Mouse (Mus musculus) neural tube, embryonic 14.5 days (tissue): Measurements from ENCODE around the gene Gm44511. TPM values are rescaled to one million over a fixed set of nuclear protein-coding genes. Genes with fewer than 3 reads are reported as not detected.
A peak's percentile ranks its signal among the peaks of the same experiment; 100 is the strongest.
"Not testable (repeated sequence)": the region's sequence is repeated elsewhere in the genome, so short reads cannot be mapped to it uniquely, and the experiment has no call there.

Experiments used
- ATAC-seq: fragments of 200-750 bp; cut with Nextera tagmentation; 2 replicates; pipeline ENCODE4 v1.8.0; 2017; ENCODE audit warnings: low read depth, mild to moderate bottlenecking, moderate TSS enrichment, moderate library complexity
- H3K27ac ChIP-seq: fragments of 300-500 bp; sonication (generic); 2 replicates; pipeline ENCODE4 v1.5.1; 2014; ENCODE audit warnings: low read depth, mild to moderate bottlenecking, control low read depth, low read length, moderate library complexity, mixed read lengths
- H3K27me3 ChIP-seq: fragments of 300-500 bp; sonication (generic); 2 replicates; pipeline ENCODE4 v1.6.1; 2014; ENCODE audit warnings: low read length; ENCODE audit not compliant: control insufficient read depth, insufficient read depth
- H3K36me3 ChIP-seq: fragments of 300-500 bp; sonication (generic); 2 replicates; pipeline ENCODE4 v1.6.1; 2014; ENCODE audit warnings: low read length, mixed read lengths; ENCODE audit not compliant: control insufficient read depth, insufficient read depth
- H3K4me1 ChIP-seq: fragments of 300-500 bp; sonication (generic); 2 replicates; pipeline ENCODE4 v1.6.1; 2014; ENCODE audit warnings: low read length; ENCODE audit not compliant: control insufficient read depth, insufficient read depth
- H3K4me2 ChIP-seq: fragments of 300-500 bp; sonication (generic); 2 replicates; pipeline ENCODE4 v1.6.1; 2014; ENCODE audit warnings: mild to moderate bottlenecking, low read depth, low read length, control low read depth
- H3K4me3 ChIP-seq: fragments of 300-500 bp; sonication (generic); 2 replicates; pipeline ENCODE4 v1.5.1; 2014; ENCODE audit warnings: low read depth, low read length, control low read depth, mixed read lengths
- H3K9ac ChIP-seq: fragments of 300-500 bp; sonication (generic); replicated peaks from 2 replicates; pipeline ENCODE4 v1.6.1; 2014; ENCODE audit warnings: low read depth, mild to moderate bottlenecking, control low read depth, low read length, mixed read lengths
- H3K9me3 ChIP-seq: fragments of 300-500 bp; sonication (generic); 2 replicates; pipeline ENCODE4 v1.6.1; 2016; ENCODE audit warnings: low read length; ENCODE audit not compliant: control insufficient read depth
- WGBS: fragments of 180-500 bp; shearing (Covaris S2); extraction: QIAGEN DNeasy Blood & Tissue Kit; methylation state at CpG from one replicate; pipeline ENCODE4 v1.1.7; 2014; 5-methylcytosine and 5-hydroxymethylcytosine counted together
- polyA plus RNA-seq: library from polyadenylated mRNA; unstranded; fragments of >200 nt; fragmentation: Nextera tagmentation; extraction: Ambion mirVana; gene quantifications from 2 replicates; pipeline ENCODE4 v1.2.1, GENCODE M21; 2014

Gm44511 gene
- polyA plus RNA-seq, 1 experiment from 2014 or later = not detected

DNA sequence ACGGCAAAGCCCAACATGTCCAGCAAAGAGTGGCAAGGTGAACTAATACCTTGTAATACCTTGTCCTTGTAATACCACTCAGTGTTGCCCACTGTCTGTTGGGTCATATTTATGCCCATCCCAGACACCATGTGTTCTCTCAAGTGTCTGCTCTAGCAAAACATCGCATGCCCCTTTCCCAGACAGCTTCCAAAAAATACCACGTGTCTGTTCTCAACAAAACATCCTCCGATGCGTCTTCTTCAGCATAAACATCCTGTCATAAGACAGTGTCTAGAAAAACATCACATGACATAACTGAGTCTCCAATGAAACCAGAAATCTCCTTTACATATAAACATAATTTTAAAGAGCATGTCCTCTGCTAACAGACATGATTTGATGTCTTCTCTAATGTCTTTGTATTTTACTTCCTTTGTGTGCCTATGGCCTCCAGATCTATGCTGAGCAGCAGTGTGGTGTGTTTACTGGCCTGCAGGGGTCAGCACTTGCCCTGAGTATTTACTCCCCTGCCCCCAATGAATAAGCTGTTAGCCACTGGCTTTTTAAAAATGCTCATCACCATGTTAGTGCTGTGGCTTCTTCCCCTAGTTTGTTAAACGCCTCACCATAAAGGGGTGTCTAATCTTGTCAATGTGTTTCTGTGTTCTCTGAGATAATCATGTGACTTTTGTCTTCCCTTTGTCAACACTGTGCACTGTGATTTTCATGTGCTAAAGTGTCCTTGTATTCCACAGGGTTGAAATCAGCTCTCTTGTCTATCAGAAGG lies 59.4 kb downstream of the Gm44511 start:
- ATAC-seq = peak; percentile 25; the same call in 1 of the 2 replicates
- not testable (repeated sequence) for H3K27me3 ChIP-seq, H3K9me3 ChIP-seq, H3K4me2 ChIP-seq, H3K4me1 ChIP-seq, H3K9ac ChIP-seq, H3K4me3 ChIP-seq, H3K27ac ChIP-seq, H3K36me3 ChIP-seq
- 62% methylated on average over 6 of the region's 6 CpGs for WGBS

DNA sequence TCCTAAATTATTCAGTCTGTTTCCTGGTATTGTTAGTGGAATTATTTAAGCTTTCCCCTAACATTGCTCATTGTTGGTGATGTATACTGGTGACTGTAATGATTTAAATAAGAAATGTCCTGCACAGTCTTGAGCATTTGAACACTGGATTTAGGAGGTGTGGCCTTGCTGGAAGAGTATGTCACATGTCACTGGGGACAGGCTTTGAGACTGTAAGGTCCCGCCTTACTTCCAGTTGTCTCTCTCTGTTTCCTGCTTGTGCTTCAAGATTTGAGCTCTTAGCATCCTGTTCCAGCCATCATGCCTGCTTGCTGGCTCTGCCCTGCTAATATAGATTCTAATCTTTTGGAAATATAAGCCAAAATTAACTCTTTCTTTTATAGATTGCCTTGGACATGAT lies 60.9 kb downstream of the Gm44511 start:
- Histone ChIP-seq H3K9ac (no peak overlapping the region), H3K4me1 (no peaks in the 10 kb centered on the region), H3K4me2 (no peak overlapping the region), H3K27ac (no peak overlapping the region), H3K27me3 (no peaks in the 10 kb centered on the region), H3K9me3 (no peaks in the 10 kb centered on the region), H3K36me3 (no peaks in the 10 kb centered on the region), H3K4me3 (no peak overlapping the region)
- ATAC-seq = no peak
- WGBS = 92% methylated on average over 1 of the region's 1 CpGs

DNA sequence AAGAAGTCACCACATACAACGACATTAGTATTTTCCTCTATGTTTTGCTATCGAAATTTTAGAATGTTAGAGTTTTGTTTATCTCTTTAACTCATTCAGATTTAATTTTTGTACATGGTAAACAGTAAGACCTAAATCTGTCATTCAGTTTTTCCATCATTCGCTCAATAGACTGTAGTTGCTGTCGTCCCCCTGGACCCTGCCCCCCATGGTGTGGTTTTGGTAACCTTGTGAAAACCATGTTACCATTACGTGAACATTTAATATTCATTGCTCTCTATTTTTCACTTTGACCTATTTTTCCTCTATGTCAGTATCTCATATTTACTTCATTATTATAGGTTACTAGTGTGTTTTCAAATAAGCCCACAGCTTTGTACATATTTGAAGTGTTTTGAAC lies 61.5 kb downstream of the Gm44511 start:
- Histone ChIP-seq H3K27me3 (no peaks in the 10 kb centered on the region), H3K27ac (0 out of 2 replicates have a peak overlapping the region, but pooled peaks have one; percentile 58), H3K4me2 (peak overlapping the region; percentile 37), H3K4me3 (peak overlapping the region; percentile 38), H3K9me3 (no peaks in the 10 kb centered on the region), H3K4me1 (no peaks in the 10 kb centered on the region), H3K36me3 (no peaks in the 10 kb centered on the region), H3K9ac (peak overlapping the region; percentile 25; the same call in 1 of the 2 replicates)
- WGBS = 21% methylated on average over 5 of the region's 5 CpGs
- ATAC-seq = no peak

DNA sequence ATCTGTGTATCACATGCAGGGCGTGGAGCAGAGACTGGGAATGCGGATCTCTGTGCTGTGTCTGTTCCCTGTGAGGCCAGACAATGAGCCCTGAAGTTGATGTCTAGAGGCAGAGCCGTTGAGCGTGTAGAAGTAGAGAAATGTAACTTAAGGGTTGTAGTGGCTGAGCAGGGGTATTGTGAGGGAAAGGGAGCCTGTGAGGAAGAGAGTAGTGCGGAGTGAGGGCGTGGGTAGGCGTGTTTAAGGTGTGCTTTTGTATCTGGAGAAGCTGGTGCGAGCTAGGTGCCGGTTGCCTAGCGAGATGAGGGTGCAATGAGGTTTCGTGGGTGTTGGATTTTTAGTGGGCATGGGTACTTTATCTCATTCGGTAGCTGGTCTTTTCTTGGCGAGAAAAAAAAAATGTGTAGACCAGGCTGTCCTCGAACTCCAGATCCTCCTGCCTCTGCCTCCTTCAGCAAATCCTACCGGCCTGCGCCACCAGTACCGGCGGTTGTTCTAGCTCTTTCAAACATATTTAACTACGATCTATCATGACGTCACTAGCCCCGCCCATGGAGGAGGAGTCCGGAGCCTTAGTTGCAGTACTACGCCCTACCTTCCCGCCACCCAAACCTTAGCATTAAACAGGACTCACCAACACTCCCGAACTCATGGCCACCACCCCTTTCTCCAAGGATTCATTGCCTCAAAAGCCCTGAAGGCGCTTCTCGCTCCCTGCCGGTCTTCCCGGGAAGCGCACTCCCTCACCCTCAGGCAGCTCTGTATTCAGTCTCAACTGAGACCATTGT lies 62.2 kb downstream of the Gm44511 start:
- Histone ChIP-seq H3K4me1 (no peaks in the 10 kb centered on the region), H3K4me3 (peak overlapping the region; percentile 45), H3K4me2 (peak overlapping the region; percentile 62), H3K9me3 (no peaks in the 10 kb centered on the region), H3K27me3 (no peaks in the 10 kb centered on the region), H3K9ac (peak overlapping the region; percentile 53), H3K36me3 (no peaks in the 10 kb centered on the region), H3K27ac (peak overlapping the region; percentile 86)
- 2% methylated on average over 30 of the region's 30 CpGs for WGBS
- peak; percentile 88 for ATAC-seq

DNA sequence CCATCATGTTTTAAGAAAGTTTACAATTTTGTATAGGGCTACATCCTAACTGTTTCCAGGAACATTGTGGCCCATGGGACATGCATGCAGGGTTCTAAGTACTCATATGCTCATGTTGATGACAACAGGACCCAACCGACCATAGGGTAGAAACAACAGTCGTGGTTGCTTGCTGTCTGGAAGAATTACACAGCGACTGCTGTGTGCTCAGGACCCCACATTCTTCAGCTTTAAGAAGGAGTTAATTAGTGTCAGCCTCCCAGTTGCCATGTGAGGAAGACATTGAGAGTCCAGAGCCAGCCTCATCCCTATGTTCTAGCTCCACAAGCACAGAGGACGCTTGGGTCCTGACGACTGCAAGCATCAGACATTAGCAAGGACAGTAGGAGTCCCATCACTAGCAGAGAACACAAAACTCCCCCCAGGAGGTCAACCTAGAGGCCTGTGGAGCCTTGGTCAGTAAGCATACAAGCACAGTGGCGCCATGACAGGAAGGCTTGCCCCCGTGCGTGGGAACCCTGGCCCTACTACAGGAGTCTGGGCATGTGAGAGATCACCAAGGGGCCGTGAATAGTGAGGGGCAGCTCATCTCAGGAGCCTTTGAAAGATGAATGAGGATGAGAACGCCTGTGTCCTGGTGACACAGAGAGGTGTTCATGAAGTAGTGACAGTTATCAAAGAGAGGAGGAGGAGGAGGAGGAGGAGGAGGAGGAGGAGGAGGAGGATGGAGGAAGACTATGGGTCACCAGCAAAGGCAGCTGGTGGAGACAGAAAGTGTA lies 63.0 kb downstream of the Gm44511 start:
- not testable (repeated sequence) for H3K9ac ChIP-seq, H3K4me1 ChIP-seq, H3K9me3 ChIP-seq, H3K27me3 ChIP-seq, ATAC-seq, H3K36me3 ChIP-seq
- Histone ChIP-seq H3K27ac (peak overlapping the region; percentile 86; the same call in 1 of the 2 replicates), H3K4me2 (peak overlapping the region; percentile 62), H3K4me3 (peak overlapping the region; percentile 45)
- 78% methylated on average over 9 of the region's 10 CpGs for WGBS

DNA sequence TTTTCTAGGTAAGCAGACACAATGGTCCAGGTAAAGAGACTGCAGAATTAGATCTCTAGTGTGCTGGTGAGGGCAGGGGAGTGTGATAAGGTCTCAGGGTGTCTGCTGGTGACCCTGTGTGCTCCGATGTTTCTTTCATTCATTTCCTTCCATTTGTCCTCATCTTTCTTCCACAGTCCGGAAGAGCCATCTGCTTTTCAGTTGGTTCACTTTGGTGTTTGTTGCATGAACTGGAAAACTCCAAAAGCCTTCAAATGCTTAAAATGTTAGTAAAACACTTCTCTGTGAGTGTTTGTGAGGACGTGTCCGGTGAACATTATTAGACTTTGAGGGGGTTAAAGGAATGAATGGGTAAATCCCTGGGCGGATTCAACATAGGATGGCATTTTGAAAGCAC lies 65.0 kb downstream of the Gm44511 start:
- Histone ChIP-seq H3K4me1 (no peaks in the 10 kb centered on the region), H3K36me3 (no peaks in the 10 kb centered on the region), H3K4me3 (peak overlapping the region; percentile 55), H3K9ac (peak overlapping the region; percentile 18; the same call in 1 of the 2 replicates), H3K27me3 (no peaks in the 10 kb centered on the region), H3K9me3 (no peaks in the 10 kb centered on the region), H3K4me2 (peak overlapping the region; percentile 19), H3K27ac (peak overlapping the region; percentile 88)
- ATAC-seq = no peak; the same call in 1 of the 2 replicates
- WGBS = 43% methylated on average over 5 of the region's 5 CpGs

DNA sequence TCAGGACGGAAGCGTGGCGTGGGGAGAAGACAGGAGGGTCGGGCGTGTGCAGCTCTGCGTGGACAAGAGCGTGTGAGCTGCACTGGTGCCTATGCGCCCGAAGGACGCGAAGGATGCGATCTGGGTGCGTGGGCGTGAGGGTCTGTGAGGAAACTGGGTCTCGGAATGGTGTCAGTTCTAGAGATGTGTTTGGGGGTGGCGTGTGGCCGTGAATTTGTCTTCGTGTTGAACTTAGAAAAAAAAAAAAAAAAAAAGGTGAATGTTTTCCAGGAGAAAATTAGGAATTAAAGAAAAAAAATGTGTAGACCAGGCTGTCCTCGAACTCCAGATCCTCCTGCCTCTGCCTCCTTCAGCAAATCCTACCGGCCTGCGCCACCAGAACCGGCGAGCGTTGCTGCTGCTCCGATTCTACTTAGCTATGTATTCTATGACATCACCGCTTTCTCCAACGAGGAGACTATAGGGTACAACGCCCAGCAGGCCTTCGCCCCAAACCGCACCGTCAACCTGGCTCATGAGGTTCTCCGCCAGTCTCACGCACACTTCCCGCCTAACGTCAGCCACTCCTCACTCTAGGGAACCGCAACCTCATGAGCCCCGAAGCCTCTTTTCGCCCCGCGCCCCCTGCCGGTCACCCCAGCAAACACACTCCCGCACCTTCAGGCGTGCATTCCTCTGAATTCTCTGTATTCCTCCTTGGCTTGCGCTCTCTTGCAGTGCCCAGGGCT lies 65.5 kb downstream of the Gm44511 start:
- ATAC-seq = peak; percentile 82
- H3K36me3 ChIP-seq, H3K27me3 ChIP-seq, H3K4me1 ChIP-seq, H3K9me3 ChIP-seq: not testable (repeated sequence)
- H3K27ac ChIP-seq = peak overlapping the region; percentile 88
- peak overlapping the region; percentile 75 for H3K9ac ChIP-seq
- under 1% methylated on average over 44 of the region's 44 CpGs for WGBS
- peak overlapping the region; percentile 55 for H3K4me3 ChIP-seq
- H3K4me2 ChIP-seq = peak overlapping the region; percentile 23

DNA sequence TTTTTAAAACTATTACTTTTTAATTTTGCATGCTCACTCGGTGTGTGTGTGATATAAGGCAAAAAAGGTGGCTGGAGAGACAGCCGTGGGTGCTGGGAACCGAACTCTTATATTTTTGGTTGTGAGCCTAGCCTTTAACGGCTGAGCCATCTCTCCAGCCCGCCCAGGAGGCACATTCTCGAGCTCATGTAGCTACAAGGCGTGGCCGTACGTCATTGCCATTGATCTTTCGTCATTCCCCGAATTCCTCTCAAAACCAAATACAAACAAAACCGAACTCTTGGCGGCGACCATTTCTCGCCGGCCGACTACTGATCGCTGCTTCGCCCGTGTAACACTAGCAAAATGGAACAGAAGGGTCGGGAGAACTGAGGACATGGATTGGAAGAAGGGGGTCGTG lies 66.1 kb downstream of the Gm44511 start:
- not testable (repeated sequence) for H3K9me3 ChIP-seq, H3K4me1 ChIP-seq, H3K36me3 ChIP-seq, H3K27me3 ChIP-seq
- H3K4me3 ChIP-seq = peak overlapping the region; percentile 55
- peak overlapping the region; percentile 75 for H3K9ac ChIP-seq
- H3K4me2 ChIP-seq = peak overlapping the region; percentile 23; the same call in 1 of the 2 replicates
- H3K27ac ChIP-seq = peak overlapping the region; percentile 88
- ATAC-seq = peak; percentile 52
- under 1% methylated on average over 22 of the region's 22 CpGs for WGBS
